Mouse (Mus musculus): ENCODE measurements around the gene Mrpl17. TPM values are rescaled to one million over a fixed set of nuclear protein-coding genes. Genes with fewer than 3 reads are reported as not detected.
A peak's percentile ranks its signal among the peaks of the same experiment; 100 is the strongest.

Gene Mrpl17
- polyA plus RNA-seq, 1 experiment from 2014 or later, result 223 TPM

DNA sequence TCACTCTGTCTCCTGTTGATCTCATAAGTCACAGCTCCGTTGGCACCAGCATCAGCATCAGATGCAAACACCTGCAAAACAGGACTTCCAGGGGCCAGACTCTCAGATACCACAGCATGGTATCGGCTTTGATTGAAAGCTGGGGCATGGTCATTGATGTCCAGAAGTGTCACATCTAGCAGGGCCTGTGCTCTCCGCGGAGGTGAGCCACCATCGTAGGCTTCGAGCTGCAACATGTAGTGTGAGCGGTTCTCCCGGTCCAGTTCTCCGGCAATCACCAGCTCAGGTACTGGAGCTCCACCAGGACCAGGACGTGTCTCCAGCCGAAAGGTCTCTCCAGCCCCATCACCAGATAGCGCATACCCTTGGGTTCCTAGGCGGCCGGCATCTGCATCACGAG is 38.6 kb downstream of the Mrpl17 start:
- ATAC-seq (no peak), DNase-seq (ENCODE audit: low read depth, low spot score) (no peak)
- CTCF ChIA-PET, result no interaction called here
- no peaks in the 10 kb centered on the region for H3K27me3 ChIP-seq
- in situ Hi-C loops (cut with MboI; ENCODE audit: low pct_unique_long_range_greater_than_20kb), result no loop called here
- no peak for TF ChIP-seq CTCF (IDR thresholded peaks at IDR 0.05)
- POLR2A ChIA-PET, result no interaction called here

GRCm38 (mm10) chr7:105769959-105770358 is 40.9 kb downstream of the Mrpl17 start:
- ATAC-seq (no peak), DNase-seq (ENCODE audit: low read depth, low spot score) (no peak)
- H3K27me3 ChIP-seq, result peaks cover 2% of the 10 kb centered on the region
- ChIA-PET CTCF (no interaction called here), POLR2A (no interaction called here)
- TF ChIP-seq CTCF (IDR thresholded peaks at IDR 0.05), result no peak
- in situ Hi-C loops (cut with MboI; ENCODE audit: low pct_unique_long_range_greater_than_20kb), result no loop called here

DNA sequence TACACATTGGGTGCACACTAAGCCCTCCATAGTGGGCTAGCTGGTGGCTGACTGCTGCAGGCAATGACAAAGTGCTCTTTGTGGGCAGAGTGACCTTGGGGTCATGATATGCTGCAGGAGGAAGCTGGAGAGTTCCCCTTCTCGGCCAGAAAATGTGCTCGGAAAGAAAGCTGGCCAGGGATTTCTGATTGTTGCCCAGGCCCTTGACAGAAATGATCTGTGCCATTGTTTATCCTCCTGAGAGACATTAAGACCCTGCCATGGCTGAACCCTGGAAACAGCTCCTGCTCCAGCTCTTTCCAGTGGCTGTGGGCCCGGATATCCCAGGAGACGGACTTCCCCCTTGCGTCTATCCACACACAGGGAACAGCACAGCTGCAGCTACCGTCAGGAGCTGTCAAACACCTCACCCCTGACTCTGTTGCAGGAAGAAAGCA is 43.2 kb downstream of the Mrpl17 start:
- no peak for ATAC-seq
- in situ Hi-C loops (cut with MboI; ENCODE audit: low pct_unique_long_range_greater_than_20kb), result no loop called here
- CTCF ChIA-PET, result no interaction called here

GRCm38 (mm10) chr7:105764331-105764730 is 46.6 kb downstream of the Mrpl17 start:
- no peak for TF ChIP-seq CTCF (IDR thresholded peaks at IDR 0.05)
- DNase-seq (ENCODE audit: low read depth, low spot score) (no peak), ATAC-seq (no peak)
- peaks cover 18% of the 10 kb centered on the region for H3K27me3 ChIP-seq
- ChIA-PET POLR2A (no interaction called here), CTCF (no interaction called here)
- in situ Hi-C loops (cut with MboI; ENCODE audit: low pct_unique_long_range_greater_than_20kb), result no loop called here

More for the DNA sequence above, 43.2 kb downstream of the Mrpl17 start:
- DNase-seq (ENCODE audit: low read depth, low spot score), result no peak
- POLR2A ChIA-PET, result no interaction called here
- peaks cover 4% of the 10 kb centered on the region for H3K27me3 ChIP-seq
- TF ChIP-seq CTCF (IDR thresholded peaks at IDR 0.05), result no peak

DNA sequence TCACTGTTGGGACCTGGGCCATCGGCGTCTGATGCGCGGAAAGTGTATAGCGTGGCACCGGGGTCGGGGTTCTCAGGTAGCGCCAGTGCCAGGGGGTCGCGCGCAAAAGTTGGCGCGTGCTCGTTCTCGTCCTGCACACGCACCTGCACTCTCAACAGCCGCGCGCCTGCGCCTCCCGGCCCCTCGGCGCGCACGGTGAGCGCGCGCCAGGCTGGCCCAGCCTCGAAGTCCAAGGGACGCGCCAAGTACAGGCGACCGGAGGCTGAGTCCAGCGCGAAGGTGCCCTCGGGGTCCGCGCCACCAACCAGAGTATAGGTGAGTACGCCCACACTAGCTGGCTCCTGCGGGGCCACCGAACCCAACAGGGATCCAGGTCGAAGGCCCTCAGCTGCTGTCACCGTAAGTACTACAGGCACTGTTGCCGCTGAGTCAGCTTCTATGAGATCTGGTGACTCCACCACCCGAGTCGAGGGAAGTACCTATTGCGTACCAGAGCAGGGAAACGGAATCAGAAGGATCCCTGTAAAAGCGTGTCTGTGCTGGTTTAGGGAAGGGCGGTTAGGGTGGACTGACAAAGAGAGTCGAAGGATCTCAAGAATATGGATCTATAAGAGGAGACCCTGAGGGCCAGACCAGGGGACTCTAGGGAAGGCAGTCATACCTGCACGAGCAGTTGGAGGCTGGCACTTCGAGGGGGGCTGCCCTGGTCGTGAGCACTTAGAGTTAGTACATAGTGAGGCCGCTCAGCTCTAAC is 48.2 kb downstream of the Mrpl17 start:
- ChIA-PET POLR2A (no interaction called here), CTCF (no interaction called here)
- in situ Hi-C loops (cut with MboI; ENCODE audit: low pct_unique_long_range_greater_than_20kb), result no loop called here
- TF ChIP-seq CTCF (IDR thresholded peaks at IDR 0.05), result no peak
- DNase-seq (ENCODE audit: low read depth, low spot score), result no peak
- H3K27me3 ChIP-seq, result peaks cover 34% of the 10 kb centered on the region
- ATAC-seq, result no peak

GRCm38 (mm10) chr7:105761813-105762484 is 49.0 kb downstream of the Mrpl17 start:
- ChIA-PET CTCF (interaction anchor here (1.5 kb wide), 1 partner anchor 11 kb away, joined by 3 read pairs; the partner anchor contains the start of gene Tpp1), POLR2A (no interaction called here)
- in situ Hi-C loops (cut with MboI; ENCODE audit: low pct_unique_long_range_greater_than_20kb), result no loop called here
- no peak for DNase-seq (ENCODE audit: low read depth, low spot score)
- ATAC-seq, result peak; percentile 47
- no peak for TF ChIP-seq CTCF (IDR thresholded peaks at IDR 0.05)
- peaks cover 38% of the 10 kb centered on the region for H3K27me3 ChIP-seq

DNA sequence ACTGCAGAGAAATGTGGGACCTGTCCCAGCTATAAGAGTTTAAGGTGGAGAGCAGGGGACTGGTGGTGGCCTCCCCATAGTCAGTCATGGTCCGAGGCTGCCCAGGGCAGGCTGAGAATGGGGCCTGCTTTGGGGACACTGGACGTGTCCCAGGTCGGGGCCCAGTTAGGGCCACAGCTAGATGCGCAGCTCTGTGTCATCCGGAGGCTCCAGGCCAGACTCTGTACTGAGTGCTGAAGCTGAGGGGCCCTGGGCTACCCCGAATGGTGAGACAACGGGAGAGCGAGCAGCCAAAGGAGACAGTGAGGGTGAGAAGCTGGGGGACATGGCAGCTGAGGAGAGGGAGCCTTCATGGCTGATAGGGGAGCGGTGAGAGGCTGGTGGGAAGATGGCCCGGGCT is 57.6 kb downstream of the Mrpl17 start:
- DNase-seq (ENCODE audit: low read depth, low spot score) (no peak), ATAC-seq (no peak)
- CTCF ChIA-PET, result interaction anchor here (1.4 to 1.7 kb wide), 2 partner anchors 10 to 13 kb away, joined by 3 read pairs; partner anchors contain the start of gene Taf10
- in situ Hi-C loops (cut with MboI; ENCODE audit: low pct_unique_long_range_greater_than_20kb), result loop anchor here (5.0 kb wide), 1 partner anchor 54 kb away; no protein-coding TSS in a partner anchor
- no peak for TF ChIP-seq CTCF (IDR thresholded peaks at IDR 0.05)
- POLR2A ChIA-PET, result interaction anchor here (1.1 kb wide), 1 partner anchor 55 kb away, joined by 3 read pairs; no protein-coding TSS in a partner anchor
- peaks cover 30% of the 10 kb centered on the region for H3K27me3 ChIP-seq

Other genes starting within 250 kb of the Mrpl17 start
- 44.0 TPM for gene Apbb1, start 229.4 kb downstream of the Mrpl17 start, polyA plus RNA-seq (2021)
- 0.54 TPM for gene Hpx, start 211.0 kb downstream of the Mrpl17 start, polyA plus RNA-seq (2021)
- gene Trim3, start 177.5 kb downstream of the Mrpl17 start, polyA plus RNA-seq (2021), result 62.0 TPM
- 47.6 TPM for gene Timm10b, start 171.0 kb downstream of the Mrpl17 start, polyA plus RNA-seq (2021)
- 87.0 TPM for gene Arfip2, start 170.7 kb downstream of the Mrpl17 start, polyA plus RNA-seq (2021)
- 22.3 TPM for gene Gm45799, start 170.5 kb downstream of the Mrpl17 start, polyA plus RNA-seq (2021)
- 2.9 TPM for gene Dnhd1, start 160.3 kb downstream of the Mrpl17 start, polyA plus RNA-seq (2021)
- gene Ilk, start 74.5 kb downstream of the Mrpl17 start, polyA plus RNA-seq (2021), result 218 TPM
- 34.0 TPM for gene Rrp8, start 73.7 kb downstream of the Mrpl17 start, polyA plus RNA-seq (2021)
- 180 TPM for gene Taf10, start 66.7 kb downstream of the Mrpl17 start, polyA plus RNA-seq (2021)
- 211 TPM for gene Tpp1, start 58.9 kb downstream of the Mrpl17 start, polyA plus RNA-seq (2021)
- gene Dchs1, start 23.4 kb downstream of the Mrpl17 start, polyA plus RNA-seq (2021), result not detected
- gene Gm4070, start 142.9 kb upstream of the Mrpl17 start, polyA plus RNA-seq (2021), result 15.0 TPM